Mouse (Mus musculus) thymus, adult 2 months (tissue): ENCODE measurements around the gene Gng8. TPM values are rescaled to one million over a fixed set of nuclear protein-coding genes. Genes with fewer than 3 reads are reported as not detected.

Source experiments
- DNase-seq: peaks from one replicate; pipeline ENCODE4 v3.0.0; 2021
- H3K27ac ChIP-seq: fragments of 200-500 bp; 2 replicates; pipeline ENCODE4 v1.5.1; 2012; ENCODE audit warnings: low read length, control low read depth; ENCODE audit not compliant: control insufficient read depth, insufficient read depth
- H3K27me3 ChIP-seq: fragments of 200-500 bp; 2 replicates; pipeline ENCODE4 v1.6.1; 2012; ENCODE audit warnings: mild to moderate bottlenecking, low read length, moderate library complexity, mixed read lengths; ENCODE audit not compliant: control insufficient read depth, insufficient read depth
- H3K36me3 ChIP-seq: fragments of 200-500 bp; 2 replicates; pipeline ENCODE4 v1.6.1; 2012; ENCODE audit warnings: mild to moderate bottlenecking, low read length, moderate library complexity; ENCODE audit not compliant: control insufficient read depth, insufficient read depth
- H3K4me1 ChIP-seq: fragments of 200-500 bp; replicated peaks from 2 replicates; pipeline ENCODE4 v1.6.1; 2012; ENCODE audit warnings: low read length; ENCODE audit not compliant: control insufficient read depth, insufficient read depth
- H3K4me3 ChIP-seq: fragments of 200-500 bp; 2 replicates; pipeline ENCODE4 v1.5.1; 2012; ENCODE audit warnings: mild to moderate bottlenecking, low read length, control low read depth, moderate library complexity; ENCODE audit not compliant: control insufficient read depth, insufficient read depth
- CTCF ChIP-seq: fragments of 200-500 bp; IDR thresholded peaks from 2 replicates; pipeline ENCODE4 v1.5.1; 2012; ENCODE audit warnings: mild to moderate bottlenecking, control low read depth, low read length, moderate library complexity, borderline replicate concordance; ENCODE audit not compliant: control insufficient read depth, poor library complexity, insufficient read depth; ENCODE audit errors: extremely low read depth
- POLR2A ChIP-seq: fragments of 200-500 bp; IDR thresholded peaks from 2 replicates; pipeline ENCODE4 v1.6.1; 2012; ENCODE audit warnings: mild to moderate bottlenecking, low read length, control low read depth, moderate library complexity; ENCODE audit not compliant: control insufficient read depth, poor library complexity, insufficient read depth; ENCODE audit errors: extremely low read depth
- WGBS: fragments of 180-500 bp; shearing (Covaris S2); methylation state at CpG from one replicate; pipeline ENCODE4 v1.1.7; 2018; 5-methylcytosine and 5-hydroxymethylcytosine counted together
- polyA plus RNA-seq: library from polyadenylated mRNA; depleted of rRNA; stranded (reverse); fragments of >200 nt; gene quantifications from 2 replicates; pipeline ENCODE4 v1.2.3, GENCODE M21; 2012

The Gng8 gene
- polyA plus RNA-seq, 1 experiment, result 1.7 TPM

- no peaks in the 10 kb centered on the region for H3K27me3 ChIP-seq
- no peak overlapping the region for H3K27ac ChIP-seq
- peaks cover under 1% of the 10 kb centered on the region for H3K4me1 ChIP-seq
- H3K4me3 ChIP-seq, result no peak overlapping the region
- no peak for TF ChIP-seq POLR2A
- TF ChIP-seq CTCF, result no peak
- no peak for DNase-seq
- WGBS, result 94% methylated on average over 30 of the region's 30 CpGs
- peaks cover 31% of the 10 kb centered on the region for H3K36me3 ChIP-seq
Measured at GRCm38 (mm10) chr7:16916342-16917265, 25.0 kb downstream of the Gng8 start.

- DNase-seq, result no peak
- whole genome bisulfite sequencing, result 94% methylated on average over 11 of the region's 11 CpGs
- no peak for TF ChIP-seq POLR2A
- no peak for TF ChIP-seq CTCF
- Histone ChIP-seq H3K27me3 (no peaks in the 10 kb centered on the region), H3K4me3 (no peak overlapping the region), H3K27ac (no peak overlapping the region), H3K4me1 (peaks cover 9% of the 10 kb centered on the region), H3K36me3 (peaks cover 31% of the 10 kb centered on the region)
Measured at GRCm38 (mm10) chr7:16917447-16917846, 25.9 kb downstream of the Gng8 start.

GRCm38 (mm10) chr7:16918014-16918413, 26.4 kb downstream of the Gng8 start:
- 94% methylated on average over 9 of the region's 9 CpGs for WGBS
- Histone ChIP-seq H3K27me3 (no peaks in the 10 kb centered on the region), H3K4me3 (no peak overlapping the region), H3K27ac (no peak overlapping the region), H3K4me1 (peaks cover 15% of the 10 kb centered on the region), H3K36me3 (peaks cover 31% of the 10 kb centered on the region)
- TF ChIP-seq POLR2A (no peak), CTCF (no peak)
- DNase-seq, result no peak

- TF ChIP-seq POLR2A, result no peak
- TF ChIP-seq CTCF, result no peak
- DNase-seq, result no peak
- 93% methylated on average over 3 of the region's 3 CpGs for WGBS
- Histone ChIP-seq H3K36me3 (peaks cover 31% of the 10 kb centered on the region), H3K27me3 (no peaks in the 10 kb centered on the region), H3K4me3 (no peak overlapping the region), H3K27ac (no peak overlapping the region), H3K4me1 (peaks cover 16% of the 10 kb centered on the region)
Measured at GRCm38 (mm10) chr7:16918670-16919069, 27.1 kb downstream of the Gng8 start.

- peaks cover 31% of the 10 kb centered on the region for H3K36me3 ChIP-seq
Measured at GRCm38 (mm10) chr7:16919395-16920149, 28.0 kb downstream of the Gng8 start.

GRCm38 (mm10) chr7:16920150-16920579, 28.6 kb downstream of the Gng8 start:
- TF ChIP-seq POLR2A, result no peak
- DNase-seq, result no peak
- peaks cover 27% of the 10 kb centered on the region for H3K36me3 ChIP-seq
- H3K27ac ChIP-seq, result no peak overlapping the region
- no peak overlapping the region for H3K4me3 ChIP-seq
- 92% methylated on average over 7 of the region's 7 CpGs for WGBS
- peaks cover 18% of the 10 kb centered on the region for H3K4me1 ChIP-seq
- no peaks in the 10 kb centered on the region for H3K27me3 ChIP-seq

More at GRCm38 (mm10) chr7:16919395-16920149, 28.0 kb downstream of the Gng8 start:
- TF ChIP-seq CTCF (no peak), POLR2A (no peak)
- WGBS, result 75% methylated on average over 13 of the region's 13 CpGs
- DNase-seq, result no peak
- H3K27me3 ChIP-seq, result no peaks in the 10 kb centered on the region
- no peak overlapping the region for H3K4me3 ChIP-seq
- H3K27ac ChIP-seq, result no peak overlapping the region
- H3K4me1 ChIP-seq, result peaks cover 18% of the 10 kb centered on the region
